Mouse (Mus musculus) ovary, postnatal 36 days (tissue): ENCODE measurements around the gene 1810030O07Rik.
A peak's percentile ranks its signal among the peaks of the same experiment; 100 is the strongest.
"Not testable (repeated sequence)": the region's sequence is repeated elsewhere in the genome, so short reads cannot be mapped to it uniquely, and the experiment has no call there.

ENCODE experiments used
- DNase-seq: peaks from one replicate; pipeline ENCODE4 v3.0.0; 2022; ENCODE audit warnings: low spot score, mixed read lengths

The 1810030O07Rik gene

GRCm38 (mm10) chrX:12673054-12673775, at the start of gene 1810030O07Rik:
Gene 1810030O07Rik, minus strand, starts transcription at chrX:12673668.
- DNase-seq = peak; percentile 86

- DNase-seq = no peak
Observed at GRCm38 (mm10) chrX:12716036-12716435, 42.6 kb upstream of the 1810030O07Rik start.

- no peak for DNase-seq
Observed at GRCm38 (mm10) chrX:12713796-12714195, 40.3 kb upstream of the 1810030O07Rik start.

GRCm38 (mm10) chrX:12686910-12687309, 13.4 kb upstream of the 1810030O07Rik start:
- no peak for DNase-seq

- DNase-seq = no peak
Observed at GRCm38 (mm10) chrX:12686071-12686470, 12.6 kb upstream of the 1810030O07Rik start.

GRCm38 (mm10) chrX:12677396-12677795, 3.9 kb upstream of the 1810030O07Rik start:
- peak; percentile 33 for DNase-seq

- no peak for DNase-seq
Observed at GRCm38 (mm10) chrX:12653879-12654278, 19.6 kb downstream of the 1810030O07Rik start.

- DNase-seq = no peak
Observed at GRCm38 (mm10) chrX:12651906-12652305, 21.6 kb downstream of the 1810030O07Rik start.

- no peak for DNase-seq
Observed at GRCm38 (mm10) chrX:12645531-12646304, 27.8 kb downstream of the 1810030O07Rik start.

- no peak for DNase-seq
Observed at GRCm38 (mm10) chrX:12644976-12645375, 28.5 kb downstream of the 1810030O07Rik start.

- no peak for DNase-seq
Observed at GRCm38 (mm10) chrX:12625131-12625530, 48.3 kb downstream of the 1810030O07Rik start.

GRCm38 (mm10) chrX:12612360-12612759, 61.1 kb downstream of the 1810030O07Rik start:
- DNase-seq = not testable (repeated sequence)

- no peak for DNase-seq
Observed at GRCm38 (mm10) chrX:12611211-12611610, 62.3 kb downstream of the 1810030O07Rik start.

GRCm38 (mm10) chrX:12610541-12610940, 62.9 kb downstream of the 1810030O07Rik start:
- DNase-seq = not testable (repeated sequence)
